Mouse (Mus musculus) myocyte (in vitro differentiated cells): ENCODE results near the gene Wt1. TPM values are rescaled to one million over a fixed set of nuclear protein-coding genes. Genes with fewer than 3 reads are reported as not detected.

Experiments
- H3K27me3 ChIP-seq: one replicate; pipeline ENCODE4 v1.6.1; 2011; ENCODE audit not compliant: control insufficient read depth, insufficient read depth, insufficient read length
- H3K36me3 ChIP-seq: one replicate; pipeline ENCODE4 v1.6.1; 2011; ENCODE audit not compliant: control insufficient read depth, insufficient read depth
- H3K4me2 ChIP-seq: one replicate; pipeline ENCODE4 v1.6.1; 2011; ENCODE audit warnings: low read depth, control low read depth
- H3K4me3 ChIP-seq: one replicate; pipeline ENCODE4 v1.5.1; 2011; ENCODE audit warnings: mild to moderate bottlenecking, control low read depth, moderate library complexity
- H3K79me2 ChIP-seq: one replicate; pipeline ENCODE4 v1.6.1; 2011; ENCODE audit not compliant: control insufficient read depth, insufficient read depth
- H3ac ChIP-seq: one replicate; pipeline ENCODE4 v1.6.1; 2011; ENCODE audit not compliant: control insufficient read depth, insufficient read length
- CEBPB ChIP-seq: IDR thresholded peaks from 2 replicates; pipeline ENCODE4 v1.6.1; 2011; ENCODE audit warnings: mild to moderate bottlenecking, moderate library complexity; ENCODE audit not compliant: poor library complexity, insufficient read depth, severe bottlenecking
- E2F4 ChIP-seq: IDR thresholded peaks from one replicate; pipeline ENCODE4 v1.6.1; 2011; ENCODE audit warnings: mild to moderate bottlenecking, control low read depth, moderate library complexity; ENCODE audit not compliant: insufficient read depth
- MAX ChIP-seq: IDR thresholded peaks from one replicate; pipeline ENCODE4 v1.6.1; 2011; ENCODE audit warnings: low read depth, mild to moderate bottlenecking, control low read depth
- MYOD1 ChIP-seq, 3 experiments: IDR thresholded peaks; one replicate each; pipeline ENCODE4 v1.6.1; 2011; ENCODE audit warnings: control low read depth in 2 of 3, low read depth in 2 of 3, mild to moderate bottlenecking in 2 of 3, moderate library complexity in 1 of 3; ENCODE audit not compliant: insufficient read length in 2 of 3, control insufficient read depth in 1 of 3
- MYOG ChIP-seq, 3 experiments: IDR thresholded peaks; one replicate each; pipeline ENCODE4 v1.6.1; 2011; ENCODE audit warnings: control low read depth in 2 of 3, low read depth in 2 of 3, mild to moderate bottlenecking in 2 of 3; ENCODE audit not compliant: insufficient read length in 2 of 3, control insufficient read depth in 1 of 3, insufficient read depth in 1 of 3
- POLR2A ChIP-seq: IDR thresholded peaks from one replicate; pipeline ENCODE4 v1.6.1; 2011; ENCODE audit warnings: low read depth, mild to moderate bottlenecking, control low read depth, moderate library complexity; ENCODE audit not compliant: insufficient read length
- POLR2AphosphoS2 ChIP-seq: IDR thresholded peaks from one replicate; pipeline ENCODE4 v1.6.1; 2011; ENCODE audit warnings: low read depth, control low read depth; ENCODE audit not compliant: insufficient read length
- REST ChIP-seq: IDR thresholded peaks from one replicate; pipeline ENCODE4 v1.6.1; 2011; ENCODE audit warnings: mild to moderate bottlenecking, control low read depth, moderate library complexity; ENCODE audit not compliant: insufficient read depth, insufficient read length
- SRF ChIP-seq: IDR thresholded peaks from one replicate; pipeline ENCODE4 v1.6.1; 2011; ENCODE audit warnings: low read depth; ENCODE audit not compliant: control insufficient read depth, insufficient read length
- TCF12 ChIP-seq: IDR thresholded peaks from one replicate; pipeline ENCODE4 v1.6.1; 2011; ENCODE audit warnings: mild to moderate bottlenecking, control low read depth; ENCODE audit not compliant: poor library complexity, insufficient read depth, severe bottlenecking
- TCF3 ChIP-seq: IDR thresholded peaks from one replicate; pipeline ENCODE4 v1.6.1; 2011; ENCODE audit warnings: low read depth, control low read depth; ENCODE audit not compliant: insufficient read length
- USF1 ChIP-seq: IDR thresholded peaks from one replicate; pipeline ENCODE4 v1.6.1; 2011; ENCODE audit warnings: low read depth, mild to moderate bottlenecking, control low read depth, moderate library complexity
- polyA plus RNA-seq: library from polyadenylated mRNA; unstranded; fragments of >200 nt; fragmentation: generic; extraction: Trizol; gene quantifications from one replicate; pipeline ENCODE4 v1.2.1, GENCODE M21; 2012; ENCODE audit warnings: missing spikeins

Gene Wt1
- not detected for polyA plus RNA-seq

DNA sequence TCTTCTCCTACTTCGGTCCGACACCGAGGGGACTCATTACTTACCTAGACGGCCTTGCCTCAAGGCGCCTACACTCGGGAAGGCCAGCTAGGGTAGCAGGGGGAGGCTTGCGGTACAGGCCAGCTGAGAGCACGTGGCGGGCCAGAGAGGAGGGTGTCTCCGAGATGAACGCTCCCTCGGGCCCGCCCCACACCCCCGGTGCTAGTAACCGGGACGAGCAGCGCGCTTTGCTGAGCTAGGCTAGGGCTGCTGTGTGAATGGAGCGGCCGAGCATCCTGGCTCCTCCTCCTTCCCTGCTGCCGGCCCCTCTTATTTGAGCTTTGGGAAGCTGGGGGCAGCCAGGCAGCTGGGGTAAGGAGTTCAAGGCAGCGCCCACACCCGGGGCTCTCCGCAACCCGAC lies at the start of gene Wt1:
Wt1 (plus strand) TSS at position 251 of the 400 bp plus-strand sequence.
- H3K4me2 ChIP-seq, result no peak within 1 kb of the TSS
- H3ac ChIP-seq, result no peak within 1 kb of the TSS
- H3K79me2 ChIP-seq, result no peaks in the 10 kb centered on the region
- H3K4me3 ChIP-seq, result no peak within 1 kb of the TSS
- H3K36me3 ChIP-seq, result no peaks in the 10 kb centered on the region
- H3K27me3 ChIP-seq, result peaks cover 37% of the 10 kb centered on the region
- TF ChIP-seq MYOG (IDR thresholded peaks at IDR 0.05; ENCODE audit: control insufficient read depth in 1 of 3, insufficient read depth in 1 of 3, insufficient read length in 2 of 3, low read depth in 2 of 3), result no peak
- no peak for TF ChIP-seq E2F4

DNA sequence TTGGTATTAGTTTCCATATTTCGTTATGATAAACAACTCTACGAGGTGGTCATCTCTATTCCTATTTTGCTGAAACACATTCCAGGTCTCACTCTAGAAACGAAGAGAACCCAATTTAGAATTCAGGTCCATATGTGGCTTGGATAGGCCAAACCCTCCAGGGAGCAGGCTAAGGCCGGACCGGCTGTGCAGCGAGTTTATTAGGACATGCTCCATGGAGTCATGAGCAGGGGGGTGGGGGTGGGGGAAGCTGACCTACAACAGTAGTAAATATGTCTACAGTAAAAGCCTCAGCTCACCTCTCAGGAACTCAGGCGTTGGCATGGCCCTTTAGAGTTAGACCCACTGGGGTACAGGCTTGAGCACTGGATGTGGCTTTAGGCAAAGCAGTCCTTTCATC lies 49.2 kb upstream of the Wt1 start:
- no peaks in the 10 kb centered on the region for H3K36me3 ChIP-seq
- H3K4me2 ChIP-seq, result no peak overlapping the region
- no peaks in the 10 kb centered on the region for H3K79me2 ChIP-seq
- no peaks in the 10 kb centered on the region for H3K27me3 ChIP-seq
- no peak overlapping the region for H3ac ChIP-seq
- TF ChIP-seq POLR2AphosphoS2 (no peak), REST (no peak), SRF (no peak), POLR2A (no peak), E2F4 (no peak), MAX (no peak), USF1 (no peak), TCF12 (no peak), TCF3 (no peak), MYOG (IDR thresholded peaks at IDR 0.05; ENCODE audit: control insufficient read depth in 1 of 3, insufficient read depth in 1 of 3, insufficient read length in 2 of 3, low read depth in 2 of 3) (no peak), MYOD1 (IDR thresholded peaks at IDR 0.05; ENCODE audit: control insufficient read depth in 1 of 3, insufficient read length in 2 of 3, low read depth in 2 of 3) (no peak), CEBPB (no peak)
- H3K4me3 ChIP-seq, result no peak overlapping the region

DNA sequence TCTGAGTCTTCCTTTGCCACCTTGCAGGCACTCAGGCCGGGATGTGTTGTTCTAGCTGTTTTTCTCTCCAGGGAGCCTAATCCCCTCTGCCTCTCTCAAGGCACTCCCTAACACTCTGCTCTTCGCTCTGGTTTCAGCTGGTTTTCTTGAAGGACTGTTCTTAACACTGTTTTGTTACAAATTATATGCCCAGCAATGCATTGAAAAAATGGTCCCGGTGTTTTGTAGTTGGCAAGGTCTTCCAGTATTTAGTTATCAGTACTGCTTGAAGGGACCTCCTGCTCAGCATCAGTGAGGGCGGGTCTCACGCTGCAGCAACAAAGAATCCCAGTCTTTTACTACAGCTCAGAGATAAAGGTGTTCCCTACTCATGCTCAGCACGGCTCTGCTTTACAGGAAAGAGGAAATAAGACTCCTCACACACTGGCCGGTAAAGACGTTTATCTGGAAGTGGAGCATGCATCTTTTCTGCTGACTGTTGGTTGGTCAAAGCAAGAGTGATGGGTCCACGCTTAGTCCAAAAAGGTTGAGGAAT lies 44.0 kb upstream of the Wt1 start:
- H3K36me3 ChIP-seq, result no peaks in the 10 kb centered on the region
- no peaks in the 10 kb centered on the region for H3K79me2 ChIP-seq
- no peaks in the 10 kb centered on the region for H3K27me3 ChIP-seq
- no peak overlapping the region for H3K4me2 ChIP-seq
- H3K4me3 ChIP-seq, result no peak overlapping the region
- TF ChIP-seq TCF12 (no peak), MYOD1 (IDR thresholded peaks at IDR 0.05; ENCODE audit: control insufficient read depth in 1 of 3, insufficient read length in 2 of 3, low read depth in 2 of 3) (no peak), TCF3 (no peak), POLR2A (no peak), MYOG (IDR thresholded peaks at IDR 0.05; ENCODE audit: control insufficient read depth in 1 of 3, insufficient read depth in 1 of 3, insufficient read length in 2 of 3, low read depth in 2 of 3) (no peak), CEBPB (no peak), REST (no peak), USF1 (no peak), POLR2AphosphoS2 (no peak), MAX (no peak), SRF (no peak), E2F4 (no peak)
- H3ac ChIP-seq, result no peak overlapping the region

DNA sequence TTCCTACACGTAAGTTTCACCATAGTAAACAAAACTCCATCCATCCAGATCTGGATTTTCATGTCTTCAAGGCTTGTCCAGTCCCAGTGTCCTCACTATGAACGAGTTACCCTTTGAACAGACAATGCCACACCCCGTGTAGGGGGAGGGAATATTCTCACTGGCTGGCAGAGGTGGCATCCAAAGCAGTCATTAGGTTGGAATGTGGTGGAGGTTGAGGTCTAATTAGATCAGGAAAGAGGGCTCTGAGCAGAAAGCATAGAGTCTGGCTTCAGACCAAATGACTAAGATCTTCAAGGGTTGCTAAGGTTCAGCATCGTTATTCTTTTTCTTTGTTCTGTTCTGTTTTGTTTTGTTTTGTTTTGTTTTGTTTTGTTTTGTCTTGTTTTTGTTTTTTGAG lies 42.3 kb upstream of the Wt1 start:
- Histone ChIP-seq H3K4me3 (no peak overlapping the region), H3K36me3 (no peaks in the 10 kb centered on the region), H3K79me2 (no peaks in the 10 kb centered on the region), H3K27me3 (no peaks in the 10 kb centered on the region), H3K4me2 (no peak overlapping the region), H3ac (no peak overlapping the region)
- no peak for TF ChIP-seq POLR2AphosphoS2

DNA sequence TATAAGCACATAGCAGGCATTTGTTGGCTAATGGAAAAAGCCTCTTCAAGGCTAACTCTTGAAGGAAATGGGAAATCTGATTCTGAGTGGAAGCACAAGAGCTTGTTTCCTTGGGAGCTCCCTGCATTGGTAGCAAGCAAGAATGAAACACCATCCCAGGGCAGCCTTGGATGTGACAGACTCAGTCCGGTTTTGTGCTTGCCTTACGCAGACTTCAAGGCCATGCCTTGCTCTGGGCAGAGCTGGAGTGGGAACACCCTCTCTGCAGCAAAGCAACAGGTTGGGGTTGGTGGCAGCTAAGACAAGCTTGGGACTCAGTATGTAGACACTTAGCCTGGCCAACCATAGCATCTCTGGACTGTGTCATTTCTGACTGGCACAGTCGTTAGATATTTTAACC lies 40.2 kb upstream of the Wt1 start:
- Histone ChIP-seq H3K79me2 (no peaks in the 10 kb centered on the region), H3ac (no peak overlapping the region), H3K4me2 (no peak overlapping the region), H3K36me3 (no peaks in the 10 kb centered on the region), H3K4me3 (no peak overlapping the region), H3K27me3 (no peaks in the 10 kb centered on the region)
- no peak for TF ChIP-seq REST
- no peak for TF ChIP-seq POLR2A
- no peak for TF ChIP-seq SRF
- TF ChIP-seq TCF3, result no peak
- no peak for TF ChIP-seq MYOG (IDR thresholded peaks at IDR 0.05; ENCODE audit: control insufficient read depth in 1 of 3, insufficient read depth in 1 of 3, insufficient read length in 2 of 3, low read depth in 2 of 3)
- no peak for TF ChIP-seq TCF12
- no peak for TF ChIP-seq MAX
- TF ChIP-seq CEBPB, result no peak
- TF ChIP-seq MYOD1 (IDR thresholded peaks at IDR 0.05; ENCODE audit: control insufficient read depth in 1 of 3, insufficient read length in 2 of 3, low read depth in 2 of 3), result no peak
- TF ChIP-seq E2F4, result no peak
- no peak for TF ChIP-seq POLR2AphosphoS2
- TF ChIP-seq USF1, result no peak
